Mouse (Mus musculus) spleen, adult 2 months (tissue): Measurements from ENCODE around the gene Pitpnm2.

ENCODE experiments used
- CTCF ChIP-seq: fragments of 200-500 bp; IDR thresholded peaks from 2 replicates; pipeline ENCODE4 v1.5.1; 2011; ENCODE audit warnings: mild to moderate bottlenecking, inconsistent platforms; ENCODE audit not compliant: insufficient read depth, insufficient read length, insufficient replicate concordance; ENCODE audit errors: extremely low read depth
- POLR2A ChIP-seq: fragments of 200-500 bp; IDR thresholded peaks from 2 replicates; pipeline ENCODE4 v1.6.1; 2011; ENCODE audit warnings: low read depth, low read length, inconsistent platforms

GRCm38 (mm10) chr5:124086876-124087275 is 162.7 kb downstream of the Pitpnm2 start:
- TF ChIP-seq POLR2A, result no peak
- no peak for TF ChIP-seq CTCF
